Mouse (Mus musculus) lung, embryonic 14.5 days (tissue): ENCODE measurements around the gene Kif12. TPM values are rescaled to one million over a fixed set of nuclear protein-coding genes. Genes with fewer than 3 reads are reported as not detected.

ENCODE experiments used
- ATAC-seq: fragments of 200-750 bp; cut with Nextera tagmentation; 2 replicates; pipeline ENCODE4 v1.8.0; 2017; ENCODE audit warnings: mild to moderate bottlenecking, moderate TSS enrichment, moderate library complexity; ENCODE audit not compliant: insufficient read depth
- DNase-seq: peaks from one replicate; pipeline ENCODE4 v3.0.0-alpha.2; 2015
- H3K27ac ChIP-seq: fragments of 300-500 bp; sonication (generic); 2 replicates; pipeline ENCODE4 v1.5.1; 2014; ENCODE audit warnings: low read depth, mild to moderate bottlenecking, moderate library complexity
- H3K27me3 ChIP-seq: fragments of 300-500 bp; sonication (generic); 2 replicates; pipeline ENCODE4 v1.6.1; 2014; ENCODE audit warnings: low read length, control low read depth; ENCODE audit not compliant: insufficient read depth
- H3K36me3 ChIP-seq: fragments of 300-500 bp; sonication (generic); 2 replicates; pipeline ENCODE4 v1.6.1; 2014; ENCODE audit warnings: control low read depth; ENCODE audit not compliant: insufficient read depth
- H3K4me1 ChIP-seq: fragments of 300-500 bp; sonication (generic); 2 replicates; pipeline ENCODE4 v1.6.1; 2014; ENCODE audit warnings: antibody characterized with exemption, control low read depth; ENCODE audit not compliant: insufficient read depth
- H3K4me2 ChIP-seq: fragments of 300-500 bp; sonication (generic); 2 replicates; pipeline ENCODE4 v1.6.1; 2014; ENCODE audit warnings: mild to moderate bottlenecking
- H3K4me3 ChIP-seq: fragments of 300-500 bp; sonication (generic); 2 replicates; pipeline ENCODE4 v1.5.1; 2014; ENCODE audit warnings: low read depth, low read length
- H3K9ac ChIP-seq: fragments of 300-500 bp; sonication (generic); 2 replicates; pipeline ENCODE4 v1.6.1; 2014
- H3K9me3 ChIP-seq: fragments of 300-500 bp; sonication (generic); 2 replicates; pipeline ENCODE4 v1.6.1; 2016; ENCODE audit warnings: low read depth, low read length, control low read depth
- CTCF ChIP-seq: IDR thresholded peaks from 2 replicates; pipeline ENCODE4 v1.5.1; 2016; ENCODE audit warnings: antibody characterized with exemption, low read depth
- WGBS: fragments of 180-500 bp; shearing (Covaris S2); extraction: QIAGEN DNeasy Blood & Tissue Kit; methylation state at CpG from one replicate; pipeline ENCODE4 v1.1.7; 2014; 5-methylcytosine and 5-hydroxymethylcytosine counted together
- polyA plus RNA-seq: library from polyadenylated mRNA; unstranded; fragments of >200 nt; fragmentation: Nextera tagmentation; extraction: Ambion mirVana; gene quantifications from 2 replicates; pipeline ENCODE4 v1.2.1, GENCODE M21; 2014

Kif12 gene
- 8.9 and 11.8 TPM in 2 replicates for polyA plus RNA-seq

DNA sequence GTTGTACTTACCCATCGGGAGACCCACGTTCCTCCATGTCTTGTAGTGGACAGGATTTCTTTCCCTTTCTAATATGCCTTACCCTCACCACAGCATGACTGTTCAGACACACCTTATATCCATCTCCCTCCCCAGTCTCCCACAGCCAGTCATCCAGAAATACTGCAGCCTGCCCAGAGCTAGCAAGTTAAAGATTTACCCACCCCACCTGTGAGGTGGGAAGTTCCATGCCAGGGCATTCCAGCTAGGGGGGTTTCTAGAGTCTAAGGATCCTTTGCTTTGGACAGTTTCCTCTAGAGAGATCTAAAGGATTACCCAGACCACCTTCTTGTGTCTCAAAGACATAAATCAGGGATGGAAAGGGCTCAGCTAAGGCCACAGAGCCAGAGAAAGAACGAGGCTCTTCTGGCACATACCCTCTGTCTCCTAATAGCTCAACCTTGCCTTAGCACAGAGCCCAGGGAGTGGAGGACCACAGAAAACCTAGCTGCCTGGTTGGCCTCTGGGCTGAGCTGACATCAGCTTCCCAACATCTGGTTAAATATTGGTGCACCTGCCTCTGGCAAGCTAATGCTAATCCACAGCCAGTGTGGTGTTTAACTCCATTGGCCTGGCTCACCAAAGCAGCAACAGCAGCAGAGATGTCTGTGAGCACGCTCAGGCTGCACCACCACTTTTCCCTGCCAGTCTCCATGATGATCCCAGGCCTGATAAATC lies at the start of gene Kif12:
Kif12 (minus strand) TSS at position 163 of the 717 bp plus-strand sequence.
- Histone ChIP-seq H3K36me3 (no peaks in the 10 kb centered on the region), H3K4me1 (no peaks in the 10 kb centered on the region; the same call in 1 of the 2 replicates), H3K9me3 (no peaks in the 10 kb centered on the region), H3K4me3 (peak within 1 kb of the TSS; percentile 24), H3K4me2 (peak within 1 kb of the TSS; percentile 54), H3K27me3 (peaks cover 8% of the 10 kb centered on the region; the same call in 1 of the 2 replicates), H3K9ac (peak within 1 kb of the TSS; percentile 42), H3K27ac (peak within 1 kb of the TSS; percentile 76)
- DNase-seq (peak; percentile 55), ATAC-seq (peak; percentile 82)
- no peak for TF ChIP-seq CTCF
- WGBS, result 52% methylated on average over 4 of the region's 4 CpGs

GRCm38 (mm10) chr4:63221096-63221958 lies 49.4 kb upstream of the Kif12 start:
- no peak for TF ChIP-seq CTCF
- Histone ChIP-seq H3K27me3 (no peaks in the 10 kb centered on the region), H3K36me3 (peaks cover 59% of the 10 kb centered on the region), H3K27ac (no peak overlapping the region; the same call in 1 of the 2 replicates), H3K4me3 (no peak overlapping the region), H3K9me3 (no peaks in the 10 kb centered on the region), H3K4me1 (peaks cover 3% of the 10 kb centered on the region; the same call in 1 of the 2 replicates), H3K4me2 (no peak overlapping the region), H3K9ac (no peak overlapping the region)
- 82% methylated on average over 15 of the region's 15 CpGs for WGBS
- no peak for ATAC-seq
- DNase-seq, result no peak

- Histone ChIP-seq H3K27ac (no peak overlapping the region), H3K4me2 (no peak overlapping the region), H3K4me1 (0 out of 2 replicates have a peak, but pooled peaks cover 1% of the 10 kb centered on the region), H3K36me3 (peaks cover 44% of the 10 kb centered on the region), H3K4me3 (no peak overlapping the region), H3K27me3 (peaks cover 1% of the 10 kb centered on the region; the same call in 1 of the 2 replicates), H3K9me3 (no peaks in the 10 kb centered on the region), H3K9ac (no peak overlapping the region)
- no peak for TF ChIP-seq CTCF
- WGBS, result 76% methylated on average over 6 of the region's 6 CpGs
- ATAC-seq, result no peak
- no peak for DNase-seq
Observed at GRCm38 (mm10) chr4:63219635-63220034, 47.7 kb upstream of the Kif12 start.

GRCm38 (mm10) chr4:63219059-63219458 lies 47.1 kb upstream of the Kif12 start:
- peaks cover 38% of the 10 kb centered on the region for H3K36me3 ChIP-seq
- WGBS, result 82% methylated on average over 3 of the region's 3 CpGs
- no peak for ATAC-seq
- no peak for TF ChIP-seq CTCF
- no peak for DNase-seq
- peaks cover 7% of the 10 kb centered on the region for H3K27me3 ChIP-seq
- H3K4me1 ChIP-seq, result 0 out of 2 replicates have a peak, but pooled peaks cover 4% of the 10 kb centered on the region
- no peak overlapping the region for H3K4me2 ChIP-seq
- H3K9me3 ChIP-seq, result no peaks in the 10 kb centered on the region
- H3K4me3 ChIP-seq, result no peak overlapping the region
- H3K9ac ChIP-seq, result no peak overlapping the region
- no peak overlapping the region for H3K27ac ChIP-seq

GRCm38 (mm10) chr4:63217513-63217912 lies 45.6 kb upstream of the Kif12 start:
- peak overlapping the region; percentile 92 for H3K4me2 ChIP-seq

DNA sequence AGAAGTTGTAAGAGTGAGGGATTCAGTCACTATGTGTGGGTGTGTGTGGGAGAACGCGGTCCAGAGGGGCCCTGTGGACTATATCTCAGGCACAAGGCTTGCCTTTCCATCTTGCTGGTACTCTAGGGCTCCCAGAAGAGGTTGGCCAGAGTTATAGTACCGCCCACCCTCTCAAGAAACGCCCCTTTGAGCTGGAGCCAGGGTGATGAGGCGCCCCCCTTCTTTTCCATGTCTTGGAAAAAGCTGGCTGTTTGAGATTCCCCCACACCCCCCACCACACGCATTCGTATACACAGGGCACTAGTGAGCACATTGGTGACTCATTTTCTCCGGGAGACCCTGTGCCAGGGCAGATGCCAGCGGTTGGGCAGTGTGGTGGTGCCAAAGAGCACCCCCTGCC lies 44.6 kb upstream of the Kif12 start:
- ATAC-seq (peak; percentile 60), DNase-seq (peak; percentile 87)
- TF ChIP-seq CTCF, result no peak
- H3K27ac ChIP-seq, result peak overlapping the region; percentile 2
- peaks cover 14% of the 10 kb centered on the region for H3K36me3 ChIP-seq
- peaks cover 11% of the 10 kb centered on the region for H3K27me3 ChIP-seq
- H3K4me2 ChIP-seq, result peak overlapping the region; percentile 92
- 0 out of 2 replicates have a peak, but pooled peaks cover 4% of the 10 kb centered on the region for H3K4me1 ChIP-seq
- peak overlapping the region; percentile 85 for H3K9ac ChIP-seq
- peak overlapping the region; percentile 83 for H3K4me3 ChIP-seq
- 9% methylated on average over 9 of the region's 9 CpGs for WGBS
- no peaks in the 10 kb centered on the region for H3K9me3 ChIP-seq

More at GRCm38 (mm10) chr4:63217513-63217912, 45.6 kb upstream of the Kif12 start:
- Histone ChIP-seq H3K36me3 (peaks cover 24% of the 10 kb centered on the region), H3K9me3 (no peaks in the 10 kb centered on the region), H3K4me3 (no peak overlapping the region), H3K27ac (peak overlapping the region; percentile 2; the same call in 1 of the 2 replicates), H3K4me1 (0 out of 2 replicates have a peak, but pooled peaks cover 4% of the 10 kb centered on the region), H3K27me3 (peaks cover 11% of the 10 kb centered on the region), H3K9ac (no peak overlapping the region; the same call in 1 of the 2 replicates)
- TF ChIP-seq CTCF, result no peak
- DNase-seq, result no peak
- no peak for ATAC-seq
- 62% methylated on average over 6 of the region's 6 CpGs for WGBS
